Mouse (Mus musculus): ENCODE measurements at regions not wholly inside any gene's neighbourhood (a gene's known extent, or its start where the extent isn't known, plus 50 kb on each side); places are given as distances from the start of the nearest gene placed in this dataset.

GRCm38 (mm10) chr15:51103948-51104347, 2780.8 kb upstream of the Gm7489 start:
- no peak for DNase-seq (ENCODE audit: low spot score)

- DNase-seq (ENCODE audit: low spot score), result no peak
Observed at GRCm38 (mm10) chr15:51104362-51104761, 2780.3 kb upstream of the Gm7489 start.

GRCm38 (mm10) chr15:51104796-51105195, 2779.9 kb upstream of the Gm7489 start:
- no peak for DNase-seq (ENCODE audit: low spot score)

DNA sequence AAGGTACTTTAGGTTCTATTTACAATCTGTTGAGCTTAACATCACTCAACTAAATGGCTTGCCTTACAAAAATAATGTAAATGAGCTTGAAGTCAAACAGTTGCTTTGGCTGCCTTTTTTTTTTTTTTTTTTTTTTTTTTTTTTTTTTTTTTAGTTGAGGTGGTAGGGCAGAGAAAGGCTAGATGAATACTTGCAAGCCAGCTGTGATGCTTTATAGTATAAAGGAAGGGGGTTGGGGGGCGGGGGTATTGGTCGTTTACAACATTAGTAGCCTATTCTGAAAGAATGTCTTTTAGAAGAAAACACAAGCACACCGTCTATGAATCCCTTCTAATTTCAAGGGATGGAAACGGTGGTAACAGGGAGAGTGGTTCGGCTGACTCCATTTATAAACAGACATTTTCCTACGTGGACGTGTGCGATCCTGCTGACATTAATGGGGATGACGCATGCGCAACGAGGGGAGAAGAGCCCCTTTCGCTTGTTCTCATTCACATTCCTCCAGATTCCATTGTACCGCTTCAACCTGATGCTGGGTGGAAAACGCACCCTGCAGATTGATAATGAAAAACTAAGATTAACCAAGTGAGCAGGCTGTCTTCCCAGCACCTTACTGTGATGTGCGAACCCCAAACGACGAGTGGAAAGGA, 2779.2 kb upstream of the Gm7489 start:
- DNase-seq (ENCODE audit: low spot score), result no peak

DNA sequence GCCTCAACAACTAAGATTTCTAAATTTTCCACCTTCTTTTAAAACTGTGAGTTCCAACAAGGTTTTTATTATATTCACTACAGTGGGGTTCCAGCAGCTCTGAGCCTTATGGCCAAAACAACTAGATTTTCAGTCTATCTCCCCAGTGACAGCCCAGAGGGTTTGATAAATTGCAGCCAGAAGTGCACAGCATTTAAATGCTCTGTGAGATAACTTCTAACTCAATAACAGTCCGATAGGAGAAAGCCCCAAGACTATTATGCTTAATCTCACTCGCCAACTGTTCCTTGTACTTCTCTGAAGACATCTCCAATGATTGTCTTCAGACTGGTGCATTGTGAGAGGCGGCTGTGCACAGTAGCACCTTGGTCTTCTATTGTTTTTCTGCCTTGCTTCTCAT, 2774.5 kb upstream of the Gm7489 start:
- DNase-seq (ENCODE audit: low spot score), result no peak

GRCm38 (mm10) chr15:51125896-51126295, 2758.8 kb upstream of the Gm7489 start:
- DNase-seq (ENCODE audit: low spot score), result no peak

- DNase-seq (ENCODE audit: low spot score), result no peak
Observed at GRCm38 (mm10) chr15:51131017-51131416, 2753.7 kb upstream of the Gm7489 start.

DNA sequence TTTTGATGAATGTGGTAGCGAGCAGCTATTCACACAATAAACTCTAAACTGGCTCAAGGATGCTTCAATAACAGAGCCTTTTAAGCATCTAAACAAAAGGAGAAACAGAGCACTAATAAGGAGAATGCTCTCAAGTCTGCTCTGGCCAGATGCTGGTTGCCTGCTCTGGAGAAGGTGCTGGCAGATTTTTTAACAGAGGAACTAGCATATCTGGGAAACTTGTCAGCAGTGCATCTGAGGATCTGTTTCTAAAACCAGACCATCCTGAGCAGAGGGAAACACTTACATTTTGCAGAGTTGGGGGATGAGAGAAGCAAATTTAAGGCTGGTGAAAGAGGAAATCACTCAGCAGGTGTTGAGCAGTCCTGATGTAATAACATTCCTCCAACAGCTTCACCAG, 2748.6 kb upstream of the Gm7489 start:
- no peak for DNase-seq (ENCODE audit: low spot score)

- peak; percentile 3 for DNase-seq (ENCODE audit: low spot score)
Observed at GRCm38 (mm10) chr15:51139507-51139906, 2745.2 kb upstream of the Gm7489 start.

DNA sequence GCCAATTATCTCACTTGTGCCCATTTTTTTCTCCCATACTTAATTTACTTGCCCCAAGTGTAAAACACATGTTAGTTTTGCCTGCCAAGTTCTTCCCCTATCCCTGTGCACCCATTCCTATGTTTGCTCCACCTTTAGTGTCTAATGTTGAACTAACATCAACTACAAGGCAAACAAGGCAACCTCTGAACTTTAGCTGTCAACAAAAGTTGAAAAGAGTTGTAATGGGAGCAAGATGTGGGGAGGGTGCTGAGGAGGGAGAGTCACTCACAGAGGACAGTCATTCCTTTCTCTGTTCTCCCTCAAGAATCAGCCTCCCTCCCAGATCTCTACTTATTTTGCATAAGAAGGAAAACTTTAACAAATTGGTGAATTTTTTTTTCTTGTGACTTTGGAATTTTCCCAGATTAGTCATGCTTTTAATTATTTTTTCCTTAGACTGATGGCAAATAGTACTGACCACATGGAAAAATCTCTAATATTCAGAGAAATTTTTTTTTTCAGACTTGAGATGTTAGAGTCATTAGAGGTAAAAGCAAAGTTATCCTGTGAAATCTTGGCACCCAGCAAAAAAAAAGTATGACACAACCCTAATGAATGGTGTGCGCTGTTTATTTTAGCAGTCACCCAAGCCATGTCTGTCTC, 2710.6 kb upstream of the Gm7489 start:
- no peak for DNase-seq (ENCODE audit: low spot score)

DNA sequence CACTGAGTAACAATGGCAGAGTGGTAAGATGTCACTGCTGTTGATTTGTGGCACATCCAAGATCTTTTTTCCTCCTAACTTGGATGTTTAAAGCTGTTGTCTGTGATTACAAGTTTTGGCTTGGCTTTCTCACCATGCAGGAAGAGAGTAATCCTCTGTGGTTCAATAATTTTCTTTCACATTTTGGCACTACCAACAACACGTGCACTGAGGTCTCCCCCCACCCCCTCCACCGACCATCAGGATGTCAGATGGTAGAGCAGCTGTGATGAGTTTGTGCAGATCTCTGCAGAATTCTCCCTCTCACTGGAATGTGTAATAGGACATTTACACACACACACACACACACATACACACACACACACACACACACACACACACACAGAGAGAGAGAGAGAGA, 2708.2 kb upstream of the Gm7489 start:
- DNase-seq (ENCODE audit: low spot score), result no peak

GRCm38 (mm10) chr15:51189134-51189533, 2695.6 kb upstream of the Gm7489 start:
- no peak for DNase-seq (ENCODE audit: low spot score)

DNA sequence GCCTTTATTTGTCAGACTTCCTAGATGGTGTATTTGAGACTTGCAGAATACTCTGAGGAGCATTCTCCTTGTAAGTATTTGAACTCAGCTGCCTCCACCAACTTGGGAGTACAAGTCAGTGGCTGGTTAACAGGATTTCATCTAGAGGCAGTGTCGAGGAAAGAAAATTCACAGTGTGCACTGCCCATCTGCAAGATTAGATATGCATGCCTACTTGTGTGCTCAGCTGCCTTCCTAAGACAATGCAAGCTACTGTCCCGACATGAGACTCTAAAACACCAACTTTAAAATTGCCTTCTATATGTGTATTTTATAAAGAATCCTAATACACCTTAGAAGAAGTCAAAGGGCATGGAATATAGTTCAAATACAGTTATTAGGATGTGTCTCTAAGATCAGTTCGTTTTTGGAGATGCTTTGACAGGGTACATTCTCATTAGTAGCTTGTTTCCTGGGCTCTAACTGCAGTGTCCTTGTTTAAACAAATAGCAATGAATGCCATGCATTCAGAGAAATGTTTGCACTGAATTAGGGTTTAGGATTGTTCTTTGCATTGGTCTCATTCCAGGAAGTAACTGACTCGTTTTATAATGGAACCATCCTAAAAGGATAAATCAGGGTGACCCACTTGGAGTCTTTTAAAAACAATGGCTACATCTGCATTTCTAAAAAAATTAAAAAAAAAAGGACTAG, 2687.1 kb upstream of the Gm7489 start:
- no peak for DNase-seq (ENCODE audit: low spot score)

DNA sequence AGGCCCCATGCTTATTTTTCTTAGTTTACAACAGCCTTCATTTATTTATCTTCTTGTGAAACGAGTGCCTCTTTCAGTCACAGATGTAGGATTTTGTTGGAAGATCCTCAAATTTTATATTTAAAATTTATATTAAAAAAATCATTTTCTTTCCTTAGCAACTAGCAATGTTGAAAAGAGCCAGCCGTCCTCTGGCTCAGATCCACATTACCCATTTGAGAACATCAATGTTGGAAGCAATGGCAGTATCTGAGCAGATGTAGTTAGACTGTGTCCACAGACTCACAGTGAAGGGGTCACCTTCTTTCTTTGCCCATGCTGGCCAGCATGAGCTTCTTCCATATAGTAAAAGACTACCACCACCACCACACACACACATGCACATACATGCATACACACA, 2681.4 kb upstream of the Gm7489 start:
- DNase-seq (ENCODE audit: low spot score), result no peak

DNA sequence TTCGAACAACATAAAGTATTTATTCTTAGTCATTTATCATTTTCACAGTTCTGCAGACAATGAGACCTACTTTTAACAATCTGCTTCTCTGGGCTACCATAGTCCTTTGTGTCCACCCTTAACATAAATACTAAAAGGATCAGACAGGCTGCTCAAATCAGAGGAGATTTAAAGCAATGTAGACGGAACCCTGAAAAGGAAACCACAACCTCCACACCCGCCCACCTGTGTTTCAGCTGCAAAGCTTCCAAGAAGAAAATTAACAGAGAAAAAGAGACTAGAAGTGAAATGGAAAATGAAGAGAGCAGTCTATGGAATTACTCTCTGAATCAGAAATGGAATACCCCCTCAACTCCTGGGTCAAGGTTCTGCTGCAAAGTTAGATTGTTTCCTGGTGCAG, 2678.7 kb upstream of the Gm7489 start:
- no peak for DNase-seq (ENCODE audit: low spot score)

DNA sequence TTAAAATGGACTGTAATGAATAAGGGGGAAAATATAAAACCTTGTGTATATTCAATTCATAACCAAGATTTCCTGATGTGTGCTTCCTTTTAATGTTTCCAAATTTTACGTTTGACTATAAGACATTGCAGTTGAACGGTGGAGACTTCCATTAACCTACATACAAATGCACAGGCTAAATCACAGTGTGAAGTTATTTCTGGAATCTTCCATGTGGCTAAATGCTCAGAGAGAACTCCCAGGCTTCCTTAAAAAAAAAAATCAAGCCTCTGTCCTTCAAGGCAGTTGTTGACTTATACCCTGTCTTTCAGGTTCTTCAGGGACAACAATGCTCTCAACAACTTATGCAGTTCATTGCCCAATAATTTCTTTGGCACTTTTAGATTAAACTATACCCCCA, 2677.9 kb upstream of the Gm7489 start:
- DNase-seq (ENCODE audit: low spot score), result no peak

GRCm38 (mm10) chr15:51234873-51235272, 2649.8 kb upstream of the Gm7489 start:
- DNase-seq (ENCODE audit: low spot score), result no peak

DNA sequence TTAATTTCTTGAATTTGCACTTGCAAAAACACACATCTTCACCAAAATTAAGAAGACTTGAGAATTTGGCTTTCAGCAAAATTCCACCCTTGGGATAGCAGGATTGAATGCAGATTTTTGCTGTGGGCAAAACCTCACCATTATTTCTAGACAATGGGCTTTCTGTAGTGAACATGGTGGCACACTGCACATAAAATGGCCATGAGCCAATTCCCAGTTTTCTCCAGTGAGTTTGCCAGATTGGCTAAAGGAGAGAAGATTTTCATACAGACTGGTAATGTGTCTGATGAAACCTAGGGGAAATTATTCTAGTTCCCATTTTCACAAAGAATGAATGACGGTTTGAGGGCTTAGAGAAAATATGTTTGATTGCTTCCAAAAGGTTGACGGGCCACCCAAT, 2640.1 kb upstream of the Gm7489 start:
- no peak for DNase-seq (ENCODE audit: low spot score)

GRCm38 (mm10) chr15:51247259-51247658, 2637.4 kb upstream of the Gm7489 start:
- no peak for DNase-seq (ENCODE audit: low spot score)

GRCm38 (mm10) chr15:51248034-51248788, 2636.5 kb upstream of the Gm7489 start:
- DNase-seq (ENCODE audit: low spot score), result peak; percentile 71

DNA sequence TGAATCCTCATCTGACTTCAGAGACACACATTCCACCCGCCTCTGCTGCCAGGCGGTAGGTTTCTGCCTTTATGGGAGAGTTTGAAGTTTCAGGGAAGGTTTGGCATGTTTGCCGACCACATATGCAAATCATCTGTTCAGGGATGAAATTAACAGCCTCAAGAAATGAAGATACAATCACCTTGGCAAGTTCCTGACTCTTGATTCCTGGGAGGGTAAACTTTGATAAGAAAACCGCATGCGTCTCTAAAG, 2636.0 kb upstream of the Gm7489 start:
- DNase-seq (ENCODE audit: low spot score), result peak; percentile 12

DNA sequence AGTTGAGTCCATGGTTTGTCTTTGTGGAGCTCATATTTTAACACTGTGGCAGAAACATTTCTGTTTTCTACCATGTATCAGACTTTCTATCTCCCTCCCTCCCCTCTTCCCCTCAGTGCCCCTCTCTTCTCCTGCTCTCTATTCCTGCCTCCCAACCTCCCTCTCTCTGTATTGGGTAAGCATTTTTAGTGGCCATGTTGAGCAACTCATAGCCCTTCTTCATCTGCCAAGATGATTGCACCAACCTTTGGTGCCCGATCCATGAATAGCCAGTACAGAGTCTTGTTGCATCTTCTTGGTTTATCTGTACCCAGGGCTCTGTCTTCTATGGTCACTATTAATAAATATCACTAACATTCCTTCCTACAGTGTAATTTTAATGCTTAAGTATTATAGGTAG, 2630.6 kb upstream of the Gm7489 start:
- DNase-seq (ENCODE audit: low spot score), result no peak

DNA sequence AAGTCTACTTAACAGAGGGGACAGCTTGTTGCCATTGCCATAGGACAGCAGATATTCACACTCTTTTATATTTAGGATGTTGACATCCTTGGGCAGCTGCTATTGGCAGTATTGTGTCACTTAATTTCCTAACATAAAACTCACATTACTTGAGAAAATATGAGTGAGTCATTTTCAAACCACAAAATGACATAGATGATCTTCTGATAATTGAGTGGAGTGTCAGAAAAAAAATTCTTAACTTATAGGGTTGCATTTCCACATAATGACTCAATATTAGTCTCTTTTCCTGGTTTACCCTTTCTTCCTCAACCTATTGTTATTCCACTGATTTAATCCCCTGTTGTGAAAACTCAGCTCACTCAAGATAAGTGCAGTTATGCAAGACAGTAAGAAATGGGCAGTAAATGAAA, 2629.5 kb upstream of the Gm7489 start:
- DNase-seq (ENCODE audit: low spot score), result no peak
